Mouse (Mus musculus): ENCODE results near the gene Sorcs1. TPM values are rescaled to one million over a fixed set of nuclear protein-coding genes. Genes with fewer than 3 reads are reported as not detected.

The Sorcs1 gene
- polyA plus RNA-seq, 1 experiment from 2014 or later, result 0.28 TPM

- Histone ChIP-seq H3K36me3 (ENCODE audit: control insufficient read depth, insufficient read depth, low read length) (no peaks in the 10 kb centered on the region), H3K4me3 (ENCODE audit: low read depth, low read length) (no peak overlapping the region), H3K27me3 (ENCODE audit: control insufficient read depth, insufficient read depth, low read length) (no peaks in the 10 kb centered on the region), H3K9ac (ENCODE audit: low read length) (no peak overlapping the region), H3K4me1 (ENCODE audit: control insufficient read depth, insufficient read depth, low read length) (no peaks in the 10 kb centered on the region), H3K4me2 (ENCODE audit: low read depth, severe bottlenecking) (no peak overlapping the region), H3K9me3 (ENCODE audit: control insufficient read depth, low read length) (no peaks in the 10 kb centered on the region), H3K27ac (replicated peaks; ENCODE audit: low read depth, low read length) (no peak overlapping the region)
- 89% methylated on average over 5 of the region's 5 CpGs for WGBS
- ATAC-seq (ENCODE audit: insufficient number of reproducible peaks, low FRiP score, low TSS enrichment, low read depth), result no peak
- no peak for DNase-seq (ENCODE audit: low spot score)
Observed at GRCm38 (mm10) chr19:50486345-50486744, 192.1 kb downstream of the Sorcs1 start.

GRCm38 (mm10) chr19:50476774-50477173, 201.7 kb downstream of the Sorcs1 start:
- no peak overlapping the region for H3K4me3 ChIP-seq (ENCODE audit: low read depth, low read length)
- no peaks in the 10 kb centered on the region for H3K36me3 ChIP-seq (ENCODE audit: control insufficient read depth, insufficient read depth, low read length)
- no peak overlapping the region for H3K27ac ChIP-seq (replicated peaks; ENCODE audit: low read depth, low read length)
- no peaks in the 10 kb centered on the region for H3K4me1 ChIP-seq (ENCODE audit: control insufficient read depth, insufficient read depth, low read length)
- H3K27me3 ChIP-seq (ENCODE audit: control insufficient read depth, insufficient read depth, low read length), result no peaks in the 10 kb centered on the region
- 58% methylated on average over 6 of the region's 6 CpGs for WGBS
- H3K9ac ChIP-seq (ENCODE audit: low read length), result no peak overlapping the region
- ATAC-seq (ENCODE audit: insufficient number of reproducible peaks, low FRiP score, low TSS enrichment, low read depth) (no peak), DNase-seq (ENCODE audit: low spot score) (no peak)
- no peaks in the 10 kb centered on the region for H3K9me3 ChIP-seq (ENCODE audit: control insufficient read depth, low read length)
- no peak overlapping the region for H3K4me2 ChIP-seq (ENCODE audit: low read depth, severe bottlenecking)

DNA sequence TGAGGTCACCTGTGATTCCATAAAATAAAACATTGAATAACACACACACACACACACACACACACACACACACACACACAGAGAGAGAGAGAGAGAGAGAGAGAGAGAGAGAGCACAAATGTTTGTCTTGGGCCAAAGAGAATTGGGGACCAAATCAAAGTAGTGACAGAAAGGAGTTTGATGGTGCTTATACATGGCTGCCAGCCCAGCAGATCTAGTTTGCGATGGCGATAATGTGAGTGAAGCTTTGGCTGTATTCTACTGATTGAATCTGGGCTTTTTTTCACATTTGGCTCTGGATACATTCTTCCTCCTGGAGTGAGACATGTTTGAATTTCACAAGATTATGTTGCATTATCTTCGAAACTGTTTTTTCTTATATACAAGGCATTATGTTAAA, 209.9 kb downstream of the Sorcs1 start:
- Histone ChIP-seq H3K4me3 (ENCODE audit: low read depth, low read length) (no peak overlapping the region), H3K36me3 (ENCODE audit: control insufficient read depth, insufficient read depth, low read length) (no peaks in the 10 kb centered on the region), H3K27me3 (ENCODE audit: control insufficient read depth, insufficient read depth, low read length) (no peaks in the 10 kb centered on the region), H3K9me3 (ENCODE audit: control insufficient read depth, low read length) (no peaks in the 10 kb centered on the region), H3K27ac (replicated peaks; ENCODE audit: low read depth, low read length) (no peak overlapping the region), H3K4me1 (ENCODE audit: control insufficient read depth, insufficient read depth, low read length) (no peaks in the 10 kb centered on the region), H3K4me2 (ENCODE audit: low read depth, severe bottlenecking) (no peak overlapping the region), H3K9ac (ENCODE audit: low read length) (no peak overlapping the region)
- no peak for ATAC-seq (ENCODE audit: insufficient number of reproducible peaks, low FRiP score, low TSS enrichment, low read depth)
- DNase-seq (ENCODE audit: low spot score), result no peak
- WGBS, result 95% methylated on average over 3 of the region's 3 CpGs

DNA sequence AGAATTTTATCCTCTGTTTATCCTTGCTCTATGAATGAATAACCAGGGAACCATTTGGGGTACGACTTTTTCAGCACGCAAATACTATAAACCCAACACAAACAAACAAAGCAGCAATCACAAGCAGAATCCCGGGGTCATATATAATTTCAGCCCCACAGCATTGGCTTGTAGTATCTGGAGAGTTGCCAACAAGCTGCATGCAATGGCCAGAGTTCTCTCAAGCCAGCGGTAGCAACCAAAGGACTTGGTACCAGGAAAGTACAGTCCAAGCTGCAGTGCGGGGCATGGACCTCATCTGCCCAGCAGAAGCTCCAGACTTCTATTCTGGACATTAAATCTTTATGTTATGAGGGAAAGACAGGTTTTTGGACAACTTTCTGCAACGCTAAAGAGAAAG, 213.6 kb downstream of the Sorcs1 start:
- no peaks in the 10 kb centered on the region for H3K27me3 ChIP-seq (ENCODE audit: control insufficient read depth, insufficient read depth, low read length)
- WGBS, result 85% methylated on average over 6 of the region's 6 CpGs

GRCm38 (mm10) chr19:50458581-50458980, 219.9 kb downstream of the Sorcs1 start:
- H3K4me1 ChIP-seq (ENCODE audit: control insufficient read depth, insufficient read depth, low read length), result no peaks in the 10 kb centered on the region
- no peak overlapping the region for H3K27ac ChIP-seq (replicated peaks; ENCODE audit: low read depth, low read length)
- DNase-seq (ENCODE audit: low spot score) (no peak), ATAC-seq (ENCODE audit: insufficient number of reproducible peaks, low FRiP score, low TSS enrichment, low read depth) (no peak)
- 96% methylated on average over 5 of the region's 5 CpGs for WGBS
- no peak overlapping the region for H3K4me2 ChIP-seq (ENCODE audit: low read depth, severe bottlenecking)
- no peaks in the 10 kb centered on the region for H3K36me3 ChIP-seq (ENCODE audit: control insufficient read depth, insufficient read depth, low read length)
- no peak overlapping the region for H3K9ac ChIP-seq (ENCODE audit: low read length)
- no peaks in the 10 kb centered on the region for H3K9me3 ChIP-seq (ENCODE audit: control insufficient read depth, low read length)
- H3K4me3 ChIP-seq (ENCODE audit: low read depth, low read length), result no peak overlapping the region
- no peaks in the 10 kb centered on the region for H3K27me3 ChIP-seq (ENCODE audit: control insufficient read depth, insufficient read depth, low read length)

More for the DNA sequence above, 213.6 kb downstream of the Sorcs1 start:
- Histone ChIP-seq H3K9me3 (ENCODE audit: control insufficient read depth, low read length) (no peaks in the 10 kb centered on the region), H3K27ac (replicated peaks; ENCODE audit: low read depth, low read length) (no peak overlapping the region), H3K36me3 (ENCODE audit: control insufficient read depth, insufficient read depth, low read length) (no peaks in the 10 kb centered on the region), H3K4me2 (ENCODE audit: low read depth, severe bottlenecking) (no peak overlapping the region), H3K4me1 (ENCODE audit: control insufficient read depth, insufficient read depth, low read length) (no peaks in the 10 kb centered on the region), H3K9ac (ENCODE audit: low read length) (no peak overlapping the region), H3K4me3 (ENCODE audit: low read depth, low read length) (no peak overlapping the region)
- no peak for DNase-seq (ENCODE audit: low spot score)
- ATAC-seq (ENCODE audit: insufficient number of reproducible peaks, low FRiP score, low TSS enrichment, low read depth), result no peak

DNA sequence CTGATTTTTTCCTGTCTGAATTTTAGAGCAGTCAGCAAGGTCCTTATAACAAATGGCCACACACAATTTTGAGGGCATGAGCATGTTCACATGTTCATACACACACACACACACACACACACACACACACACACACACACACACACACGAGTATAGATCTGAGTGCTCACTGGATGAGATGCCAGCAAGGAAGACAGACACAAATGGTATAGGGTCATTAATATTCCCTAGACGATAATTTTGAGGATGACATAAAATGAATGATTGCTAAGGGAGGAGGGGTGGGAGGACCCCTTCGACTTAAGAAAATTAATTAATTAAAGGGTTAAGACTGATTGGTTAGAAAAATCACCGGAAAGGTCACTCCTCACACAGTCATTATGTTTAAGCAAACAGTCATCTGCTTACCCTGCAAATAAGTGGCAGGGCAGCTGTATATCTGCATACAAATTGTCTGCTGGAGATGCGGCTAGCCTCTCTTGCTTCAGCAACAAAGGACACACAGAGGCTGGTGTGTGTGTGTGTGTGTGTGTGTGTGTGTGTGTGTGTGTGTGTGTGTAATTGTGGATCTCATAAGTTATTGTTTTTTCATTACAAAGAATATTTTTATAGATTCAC, 221.1 kb downstream of the Sorcs1 start:
- no peak overlapping the region for H3K4me3 ChIP-seq (ENCODE audit: low read depth, low read length)
- H3K4me2 ChIP-seq (ENCODE audit: low read depth, severe bottlenecking), result no peak overlapping the region
- H3K36me3 ChIP-seq (ENCODE audit: control insufficient read depth, insufficient read depth, low read length), result no peaks in the 10 kb centered on the region
- H3K27me3 ChIP-seq (ENCODE audit: control insufficient read depth, insufficient read depth, low read length), result no peaks in the 10 kb centered on the region
- H3K9me3 ChIP-seq (ENCODE audit: control insufficient read depth, low read length), result no peaks in the 10 kb centered on the region
- H3K4me1 ChIP-seq (ENCODE audit: control insufficient read depth, insufficient read depth, low read length), result no peaks in the 10 kb centered on the region
- DNase-seq (ENCODE audit: low spot score), result no peak
- WGBS, result 74% methylated on average over 5 of the region's 5 CpGs
- no peak overlapping the region for H3K27ac ChIP-seq (replicated peaks; ENCODE audit: low read depth, low read length)
- no peak overlapping the region for H3K9ac ChIP-seq (ENCODE audit: low read length)
- ATAC-seq (ENCODE audit: insufficient number of reproducible peaks, low FRiP score, low TSS enrichment, low read depth), result no peak

DNA sequence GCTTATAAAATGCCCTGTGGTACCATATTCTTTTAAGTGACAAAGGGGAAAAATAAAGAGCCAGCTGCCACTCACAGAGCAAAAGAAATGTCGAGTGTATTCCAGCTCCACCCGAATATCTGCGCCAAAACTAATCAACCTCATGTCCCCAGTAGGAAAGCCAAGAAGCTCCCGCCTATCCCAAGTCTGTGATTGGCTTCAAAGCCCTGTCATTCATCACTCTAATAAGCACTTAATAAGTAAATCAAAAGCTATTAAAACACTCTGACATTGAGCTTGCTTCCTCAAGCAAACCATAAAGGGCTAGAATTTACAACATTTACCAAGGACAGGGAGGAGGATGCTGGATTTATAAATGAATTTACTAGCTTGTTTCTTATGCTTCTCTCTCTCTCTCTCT, 237.3 kb downstream of the Sorcs1 start:
- H3K4me2 ChIP-seq (ENCODE audit: low read depth, severe bottlenecking), result no peak overlapping the region
- no peaks in the 10 kb centered on the region for H3K36me3 ChIP-seq (ENCODE audit: control insufficient read depth, insufficient read depth, low read length)
- no peaks in the 10 kb centered on the region for H3K27me3 ChIP-seq (ENCODE audit: control insufficient read depth, insufficient read depth, low read length)
- H3K4me1 ChIP-seq (ENCODE audit: control insufficient read depth, insufficient read depth, low read length), result 0 out of 2 replicates have a peak, but pooled peaks cover 5% of the 10 kb centered on the region
- H3K4me3 ChIP-seq (ENCODE audit: low read depth, low read length), result no peak overlapping the region
- H3K9ac ChIP-seq (ENCODE audit: low read length), result no peak overlapping the region
- H3K9me3 ChIP-seq (ENCODE audit: control insufficient read depth, low read length), result no peaks in the 10 kb centered on the region
- ATAC-seq (ENCODE audit: insufficient number of reproducible peaks, low FRiP score, low TSS enrichment, low read depth) (no peak), DNase-seq (ENCODE audit: low spot score) (no peak)
- 39% methylated on average over 4 of the region's 4 CpGs for WGBS
- no peak overlapping the region for H3K27ac ChIP-seq (replicated peaks; ENCODE audit: low read depth, low read length)

DNA sequence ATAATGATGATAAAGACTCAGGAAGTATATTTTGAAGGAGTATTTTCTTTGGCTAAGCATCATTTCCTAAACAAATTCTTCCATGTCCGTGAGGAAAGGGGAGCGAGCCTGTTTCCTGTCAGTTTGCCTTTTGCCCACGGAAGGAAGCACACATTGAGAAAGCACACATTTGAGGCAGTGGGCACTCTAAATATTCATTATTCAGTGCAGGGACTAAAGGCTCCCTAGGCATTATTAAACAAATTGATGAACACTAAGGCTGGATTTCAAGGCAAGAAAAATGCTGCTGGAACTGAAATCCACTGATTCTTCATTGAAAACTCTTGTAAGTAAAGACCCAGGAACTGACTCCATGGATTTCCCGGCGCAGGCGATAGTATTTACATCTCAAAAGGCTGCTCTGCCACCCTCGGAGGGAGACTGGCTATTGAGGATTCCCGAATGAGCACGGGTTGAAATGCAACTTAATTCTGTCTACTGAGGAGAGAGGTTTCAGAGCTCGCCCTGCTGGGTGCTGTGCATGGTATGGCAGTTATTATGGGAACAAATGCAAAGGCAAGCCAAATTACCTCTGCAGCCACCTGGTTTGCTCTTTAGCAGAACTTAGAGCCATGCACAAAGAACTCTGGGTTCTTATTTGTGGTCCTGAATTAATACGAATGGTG, 238.1 kb downstream of the Sorcs1 start:
- no peak overlapping the region for H3K4me3 ChIP-seq (ENCODE audit: low read depth, low read length)
- ATAC-seq (ENCODE audit: insufficient number of reproducible peaks, low FRiP score, low TSS enrichment, low read depth), result no peak
- H3K27me3 ChIP-seq (ENCODE audit: control insufficient read depth, insufficient read depth, low read length), result no peaks in the 10 kb centered on the region
- peak; percentile 29 for DNase-seq (ENCODE audit: low spot score)
- no peaks in the 10 kb centered on the region for H3K9me3 ChIP-seq (ENCODE audit: control insufficient read depth, low read length)
- no peaks in the 10 kb centered on the region for H3K36me3 ChIP-seq (ENCODE audit: control insufficient read depth, insufficient read depth, low read length)
- peak overlapping the region; percentile 12; the same call in 1 of the 2 replicates for H3K4me2 ChIP-seq (ENCODE audit: low read depth, severe bottlenecking)
- WGBS, result 6% methylated on average over 11 of the region's 11 CpGs
- 0 out of 2 replicates have a peak, but pooled peaks cover 5% of the 10 kb centered on the region for H3K4me1 ChIP-seq (ENCODE audit: control insufficient read depth, insufficient read depth, low read length)
- no peak overlapping the region for H3K27ac ChIP-seq (replicated peaks; ENCODE audit: low read depth, low read length)
- H3K9ac ChIP-seq (ENCODE audit: low read length), result no peak overlapping the region

Measured in limb, embryonic 11.5 days (tissue).